Mouse (Mus musculus) CH12.LX (cell line): ENCODE results near the gene Atp6v0b. TPM values are rescaled to one million over a fixed set of nuclear protein-coding genes. Genes with fewer than 3 reads are reported as not detected.
A peak's percentile ranks its signal among the peaks of the same experiment; 100 is the strongest.

Experiments used
- DNase-seq: peaks from one replicate; pipeline ENCODE4 v3.0.0-alpha.2; 2013; ENCODE audit errors: extremely low read depth
- H3K27ac ChIP-seq: 2 replicates; pipeline ENCODE4 v1.5.1; 2012; ENCODE audit warnings: low read depth, mild to moderate bottlenecking, control low read depth, moderate library complexity; ENCODE audit not compliant: insufficient read depth
- H3K27me3 ChIP-seq: replicated peaks from 2 replicates; pipeline ENCODE3; 2012; ENCODE audit warnings: inconsistent platforms
- H3K36me3 ChIP-seq, 2 experiments: replicated peaks in 1 of 2; 2 replicates each; pipeline versions ENCODE3 to v1.6.1; 2012; ENCODE audit warnings: inconsistent platforms in 1 of 2, low read length in 1 of 2, mild to moderate bottlenecking in 1 of 2, mixed read lengths in 1 of 2, moderate library complexity in 1 of 2; ENCODE audit not compliant: control insufficient read depth in 1 of 2, insufficient read depth in 1 of 2
- H3K4me1 ChIP-seq, 2 experiments: 2 replicates each; pipeline ENCODE4 v1.6.1; 2012; ENCODE audit warnings: inconsistent platforms in 1 of 2, moderate library complexity in 1 of 2; ENCODE audit not compliant: insufficient read depth in 2 of 2, control insufficient read depth in 1 of 2
- H3K4me2 ChIP-seq: 2 replicates; pipeline ENCODE4 v1.6.1; 2012; ENCODE audit warnings: low read depth, mild to moderate bottlenecking, control low read depth; ENCODE audit not compliant: poor library complexity, insufficient read depth, severe bottlenecking
- H3K4me3 ChIP-seq, 3 experiments: fragments of 150-350 bp in 1 of 3; sonication (generic) in 1 of 3; replicated peaks in 1 of 3; 2 replicates each; pipeline versions ENCODE3 to v1.5.1; 2011 to 2012; ENCODE audit warnings: low read depth in 2 of 3, low read length in 2 of 3, mild to moderate bottlenecking in 2 of 3, moderate library complexity in 2 of 3, control low read depth in 1 of 3, improper control_type of control experiment in 1 of 3, inconsistent platforms in 1 of 3, mixed read lengths in 1 of 3; ENCODE audit not compliant: poor library complexity in 1 of 3
- H3K79me2 ChIP-seq: replicated peaks from 2 replicates; pipeline ENCODE4 v1.6.1; 2012; ENCODE audit warnings: mild to moderate bottlenecking, moderate library complexity; ENCODE audit not compliant: control insufficient read depth, poor library complexity, insufficient read depth, severe bottlenecking; ENCODE audit errors: extremely low read depth
- H3K9ac ChIP-seq: 2 replicates; pipeline ENCODE4 v1.6.1; 2012; ENCODE audit warnings: low read depth, mild to moderate bottlenecking, control low read depth, moderate library complexity; ENCODE audit not compliant: insufficient read depth
- H3K9me3 ChIP-seq: replicated peaks from 2 replicates; pipeline ENCODE3; 2012; ENCODE audit warnings: low read length, inconsistent platforms, mixed read lengths
- CHD1 ChIP-seq: IDR thresholded peaks from 2 replicates; pipeline ENCODE4 v1.6.1; 2012; ENCODE audit warnings: low read depth, low read length, improper control_type of control experiment, inconsistent platforms
- CHD2 ChIP-seq: IDR thresholded peaks from 2 replicates; pipeline ENCODE4 v1.6.1; 2011; ENCODE audit warnings: low read length, improper control_type of control experiment
- CTCF ChIP-seq, 2 experiments: IDR thresholded peaks in 1 of 2; conservative IDR thresholded peaks in 1 of 2; 2 replicates each; pipeline ENCODE4 v1.5.1; 2011 to 2012; ENCODE audit warnings: low read depth in 2 of 2, low read length in 2 of 2, improper control_type of control experiment in 1 of 2, inconsistent platforms in 1 of 2, mild to moderate bottlenecking in 1 of 2, moderate library complexity in 1 of 2
- E2F4 ChIP-seq: IDR thresholded peaks from 2 replicates; pipeline ENCODE4 v1.6.1; 2011; ENCODE audit warnings: low read depth, low read length, improper control_type of control experiment; ENCODE audit not compliant: insufficient replicate concordance
- EP300 ChIP-seq: IDR thresholded peaks from 2 replicates; pipeline ENCODE4 v1.6.1; 2011; ENCODE audit warnings: low read length, improper control_type of control experiment
- ETS1 ChIP-seq: conservative IDR thresholded peaks from 2 replicates; pipeline ENCODE4 v1.6.1; 2012; ENCODE audit warnings: low read depth, mild to moderate bottlenecking, inconsistent platforms, low read length, improper control_type of control experiment, moderate library complexity
- KAT2A ChIP-seq: IDR thresholded peaks from 2 replicates; pipeline ENCODE4 v1.6.1; 2012; ENCODE audit warnings: low read length, improper control_type of control experiment, inconsistent platforms; ENCODE audit not compliant: insufficient replicate concordance
- MAFK ChIP-seq: IDR thresholded peaks from 2 replicates; pipeline ENCODE4 v1.6.1; 2011; ENCODE audit warnings: low read length, improper control_type of control experiment; ENCODE audit not compliant: insufficient replicate concordance
- MAX ChIP-seq: IDR thresholded peaks from 2 replicates; pipeline ENCODE4 v1.6.1; 2011; ENCODE audit warnings: low read length, improper control_type of control experiment
- MEF2A ChIP-seq: IDR thresholded peaks from 2 replicates; pipeline ENCODE4 v1.6.1; 2014; ENCODE audit warnings: low read depth, mild to moderate bottlenecking, inconsistent platforms, low read length, improper control_type of control experiment, borderline replicate concordance
- MXI1 ChIP-seq: IDR thresholded peaks from 2 replicates; pipeline ENCODE4 v1.6.1; 2011; ENCODE audit warnings: mild to moderate bottlenecking, low read depth, low read length, improper control_type of control experiment
- NRF1 ChIP-seq: IDR thresholded peaks from 2 replicates; pipeline ENCODE4 v1.6.1; 2014; ENCODE audit warnings: low read depth, mild to moderate bottlenecking, inconsistent platforms, low read length, improper control_type of control experiment, moderate library complexity
- RAD21 ChIP-seq: IDR thresholded peaks from 2 replicates; pipeline ENCODE4 v1.6.1; 2011; ENCODE audit warnings: low read depth, mild to moderate bottlenecking, low read length, improper control_type of control experiment, moderate library complexity
- SIN3A ChIP-seq: IDR thresholded peaks from 2 replicates; pipeline ENCODE4 v1.6.1; 2012; ENCODE audit warnings: low read length, improper control_type of control experiment, inconsistent platforms
- SMC3 ChIP-seq: IDR thresholded peaks from 2 replicates; pipeline ENCODE4 v1.6.1; 2011; ENCODE audit warnings: low read depth, low read length, improper control_type of control experiment
- TBP ChIP-seq: conservative IDR thresholded peaks from 2 replicates; pipeline ENCODE4 v1.6.1; 2011; ENCODE audit warnings: low read depth, low read length, improper control_type of control experiment
- USF1 ChIP-seq: IDR thresholded peaks from 2 replicates; pipeline ENCODE4 v1.6.1; 2014; ENCODE audit warnings: low read depth, mild to moderate bottlenecking, inconsistent platforms, low read length, improper control_type of control experiment
- USF2 ChIP-seq: conservative IDR thresholded peaks from 2 replicates; pipeline ENCODE4 v1.6.1; 2011; ENCODE audit warnings: low read depth, low read length, improper control_type of control experiment
- ZMIZ1 ChIP-seq: IDR thresholded peaks from 2 replicates; pipeline ENCODE4 v1.6.1; 2012; ENCODE audit warnings: low read depth, mild to moderate bottlenecking, inconsistent platforms, low read length, improper control_type of control experiment
- ZNF384 ChIP-seq: IDR thresholded peaks from 2 replicates; pipeline ENCODE4 v1.6.1; 2012; ENCODE audit warnings: low read depth, low read length, improper control_type of control experiment, inconsistent platforms
- dilution Hi-C: fragments of 300-500 bp; cut with MboI; formaldehyde crosslinking; loops from 2 replicates; pipeline ENCODE4 v1.14.3; 2020; ENCODE audit warnings: low sequenced_read_pairs; ENCODE audit not compliant: extremely low pct_unique_long_range_greater_than_20kb, extremely low pct_ligation_motif_present
- in situ Hi-C: fragments of 300-500 bp; cut with MboI; formaldehyde crosslinking; loops from 3 replicates; pipeline ENCODE4 v1.14.3; 2019; ENCODE audit warnings: low sequenced_read_pairs, low pct_ligation_motif_present, low pct_unique_long_range_greater_than_20kb, mixed read lengths
- polyA plus RNA-seq: library from polyadenylated mRNA; unstranded; fragments of >175 nt; gene quantifications from 2 replicates; pipeline ENCODE4 v1.2.1, GENCODE M21; 2012; ENCODE audit warnings: low read depth; ENCODE audit not compliant: insufficient read length
- total RNA-seq, 2 experiments: library from RNA; depleted of rRNA; stranded (reverse); fragments of 300-350 nt in 1 of 2; fragments of >200 nt in 1 of 2; gene quantifications; 2 replicates each; pipeline ENCODE4 v1.2.3; 2012 to 2014

Atp6v0b gene
- total and polyA plus RNA-seq, 3 experiments: 176 to 202 (median 186) TPM

DNA sequence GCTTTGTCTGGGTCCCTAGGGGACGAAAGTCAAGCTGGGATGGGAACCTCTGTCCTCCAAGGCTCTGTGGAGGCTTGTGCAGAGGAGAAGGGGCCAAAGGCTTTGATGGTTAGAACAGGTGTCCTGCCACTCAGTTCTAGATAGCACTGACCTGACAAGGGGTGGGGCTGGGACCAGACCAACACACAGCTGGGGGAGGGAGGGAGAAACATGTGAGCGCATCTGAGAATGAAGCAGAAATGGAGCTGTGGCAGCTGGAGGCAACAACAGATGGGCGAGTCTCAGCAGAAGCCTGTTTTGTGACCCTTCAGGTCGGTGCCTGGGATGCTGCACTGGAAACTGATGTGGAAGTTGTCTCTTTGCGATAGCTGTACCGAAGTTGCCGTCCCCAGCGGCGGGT is 17.8 kb downstream of the Atp6v0b start:
- Histone ChIP-seq H3K4me1 (0 out of 4 replicates have a peak, but pooled peaks cover 0 to 4% of the 10 kb centered on the region in 2 experiments), H3K27me3 (no peaks in the 10 kb centered on the region), H3K9ac (no peak overlapping the region), H3K9me3 (no peaks in the 10 kb centered on the region), H3K4me2 (no peak overlapping the region), H3K4me3 (no peak overlapping the region), H3K79me2 (no peaks in the 10 kb centered on the region), H3K36me3 (peaks cover 36 to 91% of the 10 kb centered on the region in 2 experiments), H3K27ac (no peak overlapping the region)
- DNase-seq: no peak
- TF ChIP-seq CHD1 (no peak), NRF1 (no peak), E2F4 (no peak), MXI1 (no peak), ZNF384 (no peak), ZMIZ1 (no peak), SIN3A (no peak), KAT2A (no peak), EP300 (no peak), MAX (no peak), ETS1 (no peak), USF1 (no peak), MEF2A (no peak), MAFK (no peak), RAD21 (no peak), CTCF (conservative IDR thresholded peaks at IDR 0.05 in 1 of 2, IDR thresholded peaks at IDR 0.05 in 1 of 2; ENCODE audit: low read depth in 2 of 2, low read length in 2 of 2) (no peak)
- dilution Hi-C loops: no loop called here
- in situ Hi-C loops: no loop called here

DNA sequence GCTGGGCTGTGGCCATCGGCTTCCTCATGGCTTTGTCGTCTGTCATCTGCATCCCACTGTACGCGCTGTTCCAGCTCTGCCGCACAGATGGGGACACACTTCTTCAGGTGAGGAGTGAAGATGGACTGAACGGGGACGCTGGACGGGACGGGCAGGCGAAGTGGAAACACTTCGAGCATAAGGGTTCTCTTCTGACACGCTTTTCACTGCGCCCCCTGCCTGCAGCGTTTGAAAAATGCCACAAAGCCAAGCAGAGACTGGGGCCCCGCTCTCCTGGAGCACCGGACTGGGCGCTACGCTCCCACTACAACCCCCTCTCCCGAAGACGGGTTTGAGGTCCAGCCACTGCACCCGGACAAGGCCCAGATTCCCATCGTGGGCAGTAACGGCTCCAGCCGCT is 19.3 kb downstream of the Atp6v0b start:
- no peaks in the 10 kb centered on the region for H3K27me3 ChIP-seq
- no peak overlapping the region for H3K4me2 ChIP-seq

More for the DNA sequence above, 19.3 kb downstream of the Atp6v0b start:
- Histone ChIP-seq H3K36me3 (peaks cover 50 to 93% of the 10 kb centered on the region in 2 experiments), H3K9me3 (no peaks in the 10 kb centered on the region), H3K4me3 (no peak overlapping the region), H3K4me1 (peaks cover 1 to 5% of the 10 kb centered on the region in 2 experiments), H3K79me2 (no peaks in the 10 kb centered on the region), H3K9ac (no peak overlapping the region), H3K27ac (no peak overlapping the region)
- in situ Hi-C loops (no loop called here), dilution Hi-C loops (no loop called here)
- peak; percentile 5 for TF ChIP-seq RAD21
- TF ChIP-seq SMC3: peak; percentile 40
- peak in 1 of 2 experiments; percentile 49; a peak in 2 of 4 replicates for TF ChIP-seq CTCF (conservative IDR thresholded peaks at IDR 0.05 in 1 of 2, IDR thresholded peaks at IDR 0.05 in 1 of 2; ENCODE audit: low read depth in 2 of 2, low read length in 2 of 2)
- TF ChIP-seq TBP: no peak
- TF ChIP-seq USF2: no peak
- TF ChIP-seq CHD2: no peak
- DNase-seq: no peak
